Mouse (Mus musculus) neural tube, embryonic 15.5 days (tissue): ENCODE data around the gene N4bp3. TPM values are rescaled to one million over a fixed set of nuclear protein-coding genes. Genes with fewer than 3 reads are reported as not detected.
"Not testable (repeated sequence)": the region's sequence is repeated elsewhere in the genome, so short reads cannot be mapped to it uniquely, and the experiment has no call there.

Experiments
- ATAC-seq: fragments of 200-750 bp; cut with Nextera tagmentation; 2 replicates; pipeline ENCODE4 v1.8.0; 2017; ENCODE audit warnings: mild to moderate bottlenecking, moderate TSS enrichment, moderate library complexity; ENCODE audit not compliant: low FRiP score
- H3K27ac ChIP-seq: fragments of 300-500 bp; sonication (generic); replicated peaks from 2 replicates; pipeline ENCODE4 v1.5.1; 2015; ENCODE audit warnings: mild to moderate bottlenecking, inconsistent platforms
- H3K27me3 ChIP-seq: fragments of 300-500 bp; sonication (generic); replicated peaks from 2 replicates; pipeline ENCODE4 v1.6.1; 2015; ENCODE audit warnings: inconsistent platforms
- H3K36me3 ChIP-seq: fragments of 300-500 bp; sonication (generic); 2 replicates; pipeline ENCODE4 v1.6.1; 2015; ENCODE audit warnings: inconsistent platforms
- H3K4me1 ChIP-seq: fragments of 300-500 bp; sonication (generic); 2 replicates; pipeline ENCODE4 v1.6.1; 2015; ENCODE audit warnings: inconsistent platforms
- H3K4me2 ChIP-seq: fragments of 300-500 bp; sonication (generic); 2 replicates; pipeline ENCODE4 v1.6.1; 2015; ENCODE audit warnings: inconsistent platforms, mild to moderate bottlenecking, moderate library complexity
- H3K4me3 ChIP-seq: fragments of 300-500 bp; sonication (generic); replicated peaks from 2 replicates; pipeline ENCODE4 v1.5.1; 2015; ENCODE audit warnings: mild to moderate bottlenecking, inconsistent platforms
- H3K9ac ChIP-seq: fragments of 300-500 bp; sonication (generic); replicated peaks from 2 replicates; pipeline ENCODE4 v1.6.1; 2015; ENCODE audit warnings: mild to moderate bottlenecking, inconsistent platforms
- H3K9me3 ChIP-seq: fragments of 300-500 bp; sonication (generic); replicated peaks from 2 replicates; pipeline ENCODE4 v1.6.1; 2016; ENCODE audit warnings: inconsistent platforms
- WGBS: fragments of 180-500 bp; shearing (Covaris S2); methylation state at CpG from one replicate; pipeline ENCODE4 v1.1.7; 2015; ENCODE audit warnings: mixed read lengths; 5-methylcytosine and 5-hydroxymethylcytosine counted together
- polyA plus RNA-seq: library from polyadenylated mRNA; unstranded; fragments of >200 nt; fragmentation: Nextera tagmentation; extraction: Ambion mirVana; gene quantifications from 2 replicates; pipeline ENCODE4 v1.2.1, GENCODE M21; 2015

The N4bp3 gene
- polyA plus RNA-seq, 1 experiment from 2014 or later, result 31.9 TPM

- peaks cover 35% of the 10 kb centered on the region for H3K4me1 ChIP-seq
- no peaks in the 10 kb centered on the region for H3K27me3 ChIP-seq
- H3K4me3 ChIP-seq, result no peak overlapping the region
- peaks cover 9% of the 10 kb centered on the region for H3K36me3 ChIP-seq
- H3K4me2 ChIP-seq, result no peak overlapping the region
- WGBS, result 77% methylated on average over 5 of the region's 5 CpGs
- H3K9me3 ChIP-seq, result no peaks in the 10 kb centered on the region
- ATAC-seq, result no peak
- no peak overlapping the region for H3K9ac ChIP-seq
- no peak overlapping the region for H3K27ac ChIP-seq
Observed at GRCm38 (mm10) chr11:51638497-51638896, 12.1 kb downstream of the N4bp3 start.

DNA sequence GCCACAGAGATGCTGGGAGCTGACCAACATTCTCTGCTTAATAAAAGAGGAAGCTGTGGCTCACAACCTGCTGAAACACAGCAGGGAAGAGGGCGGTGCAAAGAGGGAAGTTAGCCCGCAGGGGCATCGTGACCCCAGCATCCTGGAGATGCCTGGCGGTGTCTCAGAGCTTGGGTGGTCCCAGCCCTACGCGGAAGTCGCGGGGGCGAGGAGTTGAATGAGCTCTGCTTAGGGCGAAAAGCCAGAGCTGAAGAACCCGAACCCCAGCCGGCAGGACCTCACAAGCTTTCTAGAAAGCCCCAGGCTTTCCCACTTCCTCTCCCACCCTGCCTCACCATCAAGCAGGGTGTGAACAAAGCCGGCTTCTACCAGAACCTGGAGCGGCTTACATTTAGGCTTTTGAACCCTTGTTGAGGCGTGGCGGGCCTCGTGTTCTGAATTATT, 12.6 kb downstream of the N4bp3 start:
- 8% methylated on average over 17 of the region's 17 CpGs for WGBS
- H3K9me3 ChIP-seq, result no peaks in the 10 kb centered on the region
- ATAC-seq, result no peak
- no peak overlapping the region for H3K4me3 ChIP-seq
- no peak overlapping the region for H3K27ac ChIP-seq
- H3K4me1 ChIP-seq, result peaks cover 32% of the 10 kb centered on the region
- H3K36me3 ChIP-seq, result peaks cover 4% of the 10 kb centered on the region
- peak overlapping the region; percentile 38 for H3K4me2 ChIP-seq
- no peaks in the 10 kb centered on the region for H3K27me3 ChIP-seq
- H3K9ac ChIP-seq, result no peak overlapping the region

DNA sequence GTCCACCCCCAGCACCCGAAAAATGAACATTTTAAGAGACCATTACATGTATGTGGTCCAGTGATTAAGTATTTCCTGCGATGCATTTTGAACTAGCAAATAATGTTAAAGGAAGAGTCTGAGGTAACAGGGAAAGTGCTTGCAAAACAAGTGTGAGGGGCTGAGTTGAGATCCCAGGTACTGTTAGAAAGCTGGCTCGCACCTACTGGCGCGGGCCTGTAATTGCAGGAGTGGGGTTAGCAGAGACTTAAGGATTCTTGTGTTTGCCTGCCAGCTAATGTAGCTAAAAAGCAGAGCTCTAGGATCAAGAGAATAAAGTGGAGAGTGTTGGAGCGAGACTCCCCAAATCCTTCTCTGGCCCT, 14.3 kb downstream of the N4bp3 start:
- peak overlapping the region; percentile 78 for H3K4me2 ChIP-seq
- peak overlapping the region; percentile 89 for H3K27ac ChIP-seq
- ATAC-seq, result peak; percentile 59
- peak overlapping the region; percentile 85 for H3K4me3 ChIP-seq
- H3K36me3 ChIP-seq, result no peaks in the 10 kb centered on the region; the same call in 1 of the 2 replicates
- 8% methylated on average over 6 of the region's 6 CpGs for WGBS
- H3K9me3 ChIP-seq, result no peaks in the 10 kb centered on the region
- peaks cover 38% of the 10 kb centered on the region for H3K4me1 ChIP-seq
- H3K9ac ChIP-seq, result peak overlapping the region; percentile 89
- H3K27me3 ChIP-seq, result no peaks in the 10 kb centered on the region

DNA sequence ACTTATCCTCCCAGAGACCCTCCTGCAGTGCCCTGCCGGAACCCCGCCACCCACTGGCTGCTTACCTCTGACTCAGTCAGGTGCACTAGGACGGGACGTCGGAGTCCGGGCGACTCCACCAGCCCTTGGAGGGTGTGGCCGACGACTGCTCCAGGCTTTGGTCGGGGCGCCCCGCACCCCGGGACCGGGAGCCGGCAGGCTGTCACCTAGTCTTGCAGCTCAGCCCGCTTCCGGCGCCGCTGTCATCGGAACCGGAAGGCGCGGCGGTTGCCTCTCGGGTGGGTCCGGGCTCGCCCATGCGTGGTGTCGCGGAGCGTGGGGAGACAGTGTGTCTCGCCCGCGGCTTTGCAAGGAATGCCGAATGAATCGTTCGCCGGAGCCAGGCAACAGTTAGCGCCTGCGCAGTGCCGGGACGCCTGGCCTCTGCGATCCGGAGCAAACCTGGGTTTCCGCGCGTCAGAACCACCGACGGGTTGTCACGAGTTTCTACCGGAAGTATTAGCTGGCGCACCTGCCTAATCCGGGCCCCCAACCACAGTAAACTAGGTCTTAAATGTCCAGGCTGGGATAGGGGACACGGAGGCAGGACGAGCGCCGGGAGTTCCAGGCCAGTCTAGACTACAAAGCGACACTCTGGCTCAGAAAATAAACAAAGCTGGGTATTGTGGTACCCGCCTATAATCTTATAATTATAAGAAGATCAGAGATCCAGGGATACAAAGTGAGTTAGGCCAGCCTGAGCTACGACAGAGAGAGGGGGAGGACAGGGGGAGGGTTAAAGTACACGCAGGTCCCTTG, 14.9 kb downstream of the N4bp3 start, which contains the start of gene Rmnd5b:
Rmnd5b (minus strand) TSS at position 372 of the 798 bp plus-strand sequence.
- peak within 1 kb of the TSS; percentile 89 for H3K27ac ChIP-seq
- H3K36me3 ChIP-seq, result no peaks in the 10 kb centered on the region; the same call in 1 of the 2 replicates
- H3K4me2 ChIP-seq, result peak within 1 kb of the TSS; percentile 78
- no peaks in the 10 kb centered on the region for H3K27me3 ChIP-seq
- peak within 1 kb of the TSS; percentile 89 for H3K9ac ChIP-seq
- peaks cover 38% of the 10 kb centered on the region for H3K4me1 ChIP-seq
- under 1% methylated on average over 61 of the region's 61 CpGs for WGBS
- no peaks in the 10 kb centered on the region for H3K9me3 ChIP-seq
- ATAC-seq, result peak; percentile 94
- H3K4me3 ChIP-seq, result peak within 1 kb of the TSS; percentile 85

DNA sequence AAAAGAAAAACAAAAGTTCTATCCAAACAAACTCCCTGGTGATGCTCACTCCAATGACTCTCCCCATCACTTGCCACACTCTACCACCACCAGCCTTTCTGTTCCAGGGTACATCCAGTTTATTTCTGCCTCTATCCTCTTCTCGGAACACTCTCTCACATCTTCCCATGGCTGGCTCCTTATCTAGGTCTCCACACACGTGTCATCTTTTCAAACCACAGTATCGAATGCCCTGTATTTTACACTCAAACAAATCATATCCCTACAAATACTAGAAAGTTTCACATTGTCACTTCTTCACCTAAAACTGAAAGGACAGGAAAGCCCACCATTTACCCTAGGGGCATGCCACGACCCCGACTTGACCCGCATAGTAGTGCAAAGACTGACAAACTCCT, 15.5 kb downstream of the N4bp3 start:
- H3K9me3 ChIP-seq, result no peaks in the 10 kb centered on the region
- H3K27me3 ChIP-seq, result no peaks in the 10 kb centered on the region
- peak overlapping the region; percentile 89 for H3K27ac ChIP-seq
- H3K4me1 ChIP-seq, result peaks cover 38% of the 10 kb centered on the region
- ATAC-seq, result no peak
- H3K4me2 ChIP-seq, result peak overlapping the region; percentile 78
- H3K36me3 ChIP-seq, result no peaks in the 10 kb centered on the region; the same call in 1 of the 2 replicates
- 17% methylated on average over 6 of the region's 6 CpGs for WGBS
- H3K9ac ChIP-seq, result peak overlapping the region; percentile 89
- H3K4me3 ChIP-seq, result peak overlapping the region; percentile 85

- peaks cover 38% of the 10 kb centered on the region for H3K4me1 ChIP-seq
- no peak overlapping the region for H3K27ac ChIP-seq
- 90% methylated on average over 3 of the region's 3 CpGs for WGBS
- no peak overlapping the region for H3K4me2 ChIP-seq
- H3K36me3 ChIP-seq, result peaks cover 9% of the 10 kb centered on the region
- H3K9me3 ChIP-seq, result no peaks in the 10 kb centered on the region
- ATAC-seq, result no peak
- no peak overlapping the region for H3K4me3 ChIP-seq
- no peaks in the 10 kb centered on the region for H3K27me3 ChIP-seq
- H3K9ac ChIP-seq, result no peak overlapping the region
Observed at GRCm38 (mm10) chr11:51633721-51634120, 16.9 kb downstream of the N4bp3 start.

GRCm38 (mm10) chr11:51633200-51633599, 17.4 kb downstream of the N4bp3 start:
- not testable (repeated sequence) for ATAC-seq, H3K27me3 ChIP-seq, H3K4me2 ChIP-seq, H3K4me3 ChIP-seq, H3K27ac ChIP-seq, H3K9ac ChIP-seq, H3K9me3 ChIP-seq
- Histone ChIP-seq H3K4me1 (peaks cover 38% of the 10 kb centered on the region), H3K36me3 (peaks cover 12% of the 10 kb centered on the region)
- 94% methylated on average over 7 of the region's 7 CpGs for WGBS

- no peak overlapping the region for H3K27ac ChIP-seq
- H3K36me3 ChIP-seq, result peaks cover 22% of the 10 kb centered on the region
- no peaks in the 10 kb centered on the region for H3K27me3 ChIP-seq
- 87% methylated on average over 6 of the region's 6 CpGs for WGBS
- H3K4me1 ChIP-seq, result peaks cover 38% of the 10 kb centered on the region
- H3K9ac ChIP-seq, result no peak overlapping the region
- H3K4me2 ChIP-seq, result no peak overlapping the region
- H3K4me3 ChIP-seq, result no peak overlapping the region
- no peaks in the 10 kb centered on the region for H3K9me3 ChIP-seq
- no peak for ATAC-seq
Observed at GRCm38 (mm10) chr11:51632130-51632753, 18.4 kb downstream of the N4bp3 start.

- Histone ChIP-seq H3K36me3 (peaks cover 45% of the 10 kb centered on the region), H3K4me2 (no peak overlapping the region), H3K27ac (no peak overlapping the region), H3K4me3 (no peak overlapping the region), H3K4me1 (peaks cover 23% of the 10 kb centered on the region), H3K9ac (no peak overlapping the region), H3K27me3 (no peaks in the 10 kb centered on the region), H3K9me3 (no peaks in the 10 kb centered on the region)
- no peak for ATAC-seq
- 81% methylated on average over 15 of the region's 15 CpGs for WGBS
Observed at GRCm38 (mm10) chr11:51629651-51630314, 20.9 kb downstream of the N4bp3 start.

DNA sequence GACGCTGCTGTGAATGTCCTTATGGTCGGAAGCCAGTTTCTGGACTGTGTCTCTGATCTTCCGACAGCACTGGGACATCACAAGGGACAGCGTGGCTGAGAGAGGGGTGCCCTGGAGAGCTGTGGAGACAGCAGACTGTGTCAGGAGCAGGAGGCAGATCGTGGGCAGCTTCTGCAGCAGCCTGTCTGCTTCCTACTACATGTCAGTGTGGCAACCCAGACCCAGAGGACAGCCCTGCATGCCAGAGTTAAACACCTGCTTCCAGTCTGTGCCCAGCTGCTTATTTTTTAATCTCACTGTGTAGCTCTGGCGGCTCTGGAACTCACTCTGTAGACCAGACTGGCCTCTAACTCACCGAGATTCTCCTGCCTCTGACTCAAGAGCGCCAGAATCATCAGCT, 22.7 kb downstream of the N4bp3 start:
- Histone ChIP-seq H3K27me3 (no peaks in the 10 kb centered on the region), H3K4me1 (peaks cover 9% of the 10 kb centered on the region), H3K4me3 (no peak overlapping the region), H3K36me3 (peaks cover 63% of the 10 kb centered on the region), H3K27ac (no peak overlapping the region), H3K4me2 (no peak overlapping the region), H3K9me3 (no peaks in the 10 kb centered on the region), H3K9ac (no peak overlapping the region)
- WGBS, result 94% methylated on average over 8 of the region's 8 CpGs
- ATAC-seq, result no peak

DNA sequence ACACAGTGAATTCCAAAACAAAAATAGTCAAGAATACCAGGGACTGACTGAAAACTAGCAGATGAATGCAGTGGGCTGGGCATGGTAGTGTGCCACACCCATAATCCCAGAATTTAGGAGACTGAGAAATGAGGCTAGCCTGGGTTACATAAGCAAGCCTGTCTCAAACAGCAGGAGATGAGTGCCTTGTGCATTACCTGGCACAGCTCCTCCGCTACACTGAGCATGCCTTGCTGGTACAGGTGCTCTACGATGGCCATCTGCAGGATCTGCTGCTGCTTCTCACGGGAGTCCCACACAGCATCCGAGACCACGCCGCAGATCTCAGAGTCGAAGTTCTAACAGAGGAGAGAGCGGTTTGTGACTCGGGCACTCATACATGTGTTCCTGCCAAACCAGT, 23.2 kb downstream of the N4bp3 start:
- H3K9me3 ChIP-seq, result no peaks in the 10 kb centered on the region
- no peak overlapping the region for H3K4me3 ChIP-seq
- H3K27ac ChIP-seq, result no peak overlapping the region
- no peak for ATAC-seq
- 91% methylated on average over 9 of the region's 9 CpGs for WGBS
- peaks cover 5% of the 10 kb centered on the region for H3K4me1 ChIP-seq
- H3K36me3 ChIP-seq, result peaks cover 68% of the 10 kb centered on the region
- no peaks in the 10 kb centered on the region for H3K27me3 ChIP-seq
- no peak overlapping the region for H3K4me2 ChIP-seq
- H3K9ac ChIP-seq, result no peak overlapping the region
